ENCODE assay signal across 13 mouse cellular contexts in genomic region chr5:93151985-93152384, GRCm38 (mm10). TPM values are rescaled to one million over a fixed set of nuclear protein-coding genes. Genes with fewer than 3 reads are reported as not detected.
A peak's percentile ranks its signal among the peaks of the same experiment; 100 is the strongest.
DNase-seq lines count a peak whose midpoint lies in the region; ATAC-seq and TF ChIP-seq lines count a peak whose summit lies in the region.
"Had no signal": no experiment of that assay in that cellular context is flagged by ENCODE, and none has a peak within 500 bp of the region (broad histone marks: within the 10 kb centered on the region; RNA-seq: fewer than 3 reads in every experiment).

No protein-coding gene starts in this region.

- DNase-seq in heart, postnatal 0 days (ENCODE audit: low spot score): no peak
- no peak for DNase-seq in heart, postnatal 14 days
- peak; percentile 20 for DNase-seq in thymus, postnatal 14 days
- no peak for DNase-seq in thymus, postnatal 0 days (ENCODE audit: low spot score)
- no peak for DNase-seq in liver, embryonic 13.5 days
- no peak for DNase-seq in layer of hippocampus, adult 2 months (ENCODE audit: low spot score in 2 of 2)
- DNase-seq in right cerebral cortex, postnatal 36 days (ENCODE audit: low spot score in 2 of 2): no peak
- no peak for DNase-seq in cerebellum, adult 2 months
- DNase-seq: adrenal gland, postnatal 10 days; midbrain, embryonic 14.5 days had no signal

- no peaks in the 10 kb centered on the region for H3K9me3 ChIP-seq in heart, postnatal 0 days (replicated peaks; ENCODE audit: control insufficient read depth, low read length)
- no peaks in the 10 kb centered on the region for H3K9me3 ChIP-seq in liver, embryonic 13.5 days (replicated peaks)
- H3K9me3 ChIP-seq: hindbrain, embryonic 15.5 days had no signal

- peaks cover 21% of the 10 kb centered on the region for H3K36me3 ChIP-seq in heart, postnatal 0 days (replicated peaks; ENCODE audit: control insufficient read depth, insufficient read depth, low read length)
- peaks cover 18% of the 10 kb centered on the region for H3K36me3 ChIP-seq in liver, embryonic 13.5 days

- no peak overlapping the region for H3K9ac ChIP-seq in heart, postnatal 0 days (replicated peaks; ENCODE audit: low read depth, low read length)
- no peak overlapping the region for H3K9ac ChIP-seq in liver, embryonic 13.5 days
- H3K9ac ChIP-seq: hindbrain, embryonic 15.5 days had no signal

- no peak overlapping the region for H3K4me3 ChIP-seq in heart, postnatal 0 days (ENCODE audit: low read depth, low read length)
- H3K4me3 ChIP-seq in liver, embryonic 13.5 days (replicated peaks): no peak overlapping the region
- no peak overlapping the region for H3K4me3 ChIP-seq in layer of hippocampus, adult 2 months
- no peak overlapping the region for H3K4me3 ChIP-seq in cerebellum, adult 2 months (replicated peaks; ENCODE audit: insufficient read depth, low read depth, low read length)
- H3K4me3 ChIP-seq: hindbrain, embryonic 15.5 days; left cerebral cortex, adult 2 months had no signal

- no peaks in the 10 kb centered on the region for H3K27me3 ChIP-seq in heart, postnatal 0 days (ENCODE audit: control insufficient read depth, insufficient read depth, low read length)
- H3K27me3 ChIP-seq in liver, embryonic 13.5 days: no peaks in the 10 kb centered on the region
- H3K27me3 ChIP-seq in cerebellum, adult 2 months (ENCODE audit: control insufficient read depth, insufficient read depth, low read length): no peaks in the 10 kb centered on the region
- H3K27me3 ChIP-seq: hindbrain, embryonic 15.5 days had no signal

- no peak for ATAC-seq in heart, postnatal 0 days (ENCODE audit: insufficient read depth, low read depth)
- ATAC-seq in liver, embryonic 13.5 days (ENCODE audit: low read depth): no peak

- WGBS in heart, postnatal 0 days: 60% methylated on average over 6 of the region's 6 CpGs
- WGBS in liver, embryonic 13.5 days (ENCODE audit: insufficient replicate concordance): 23% methylated on average over 6 of the region's 6 CpGs
- WGBS in cerebellum, adult 2 months: 83% methylated on average over 6 of the region's 6 CpGs

- peak overlapping the region; percentile 58 for H3K27ac ChIP-seq in heart, postnatal 0 days (ENCODE audit: low read depth)
- 0 out of 2 replicates have a peak overlapping the region, but pooled peaks have one; percentile 14 for H3K27ac ChIP-seq in liver, embryonic 13.5 days
- no peak overlapping the region for H3K27ac ChIP-seq in layer of hippocampus, adult 2 months
- no peak overlapping the region for H3K27ac ChIP-seq in cerebellum, adult 2 months (ENCODE audit: insufficient read depth, low read length)
- H3K27ac ChIP-seq: hindbrain, embryonic 15.5 days had no signal

- H3K4me1 ChIP-seq in heart, postnatal 0 days (ENCODE audit: control insufficient read depth, insufficient read depth): peaks cover 35% of the 10 kb centered on the region
- peaks cover 47% of the 10 kb centered on the region for H3K4me1 ChIP-seq in liver, embryonic 13.5 days (replicated peaks)
- no peaks in the 10 kb centered on the region; the same call in 1 of the 2 replicates for H3K4me1 ChIP-seq in cerebellum, adult 2 months (ENCODE audit: control insufficient read depth, insufficient read depth, low read length)

- TF ChIP-seq EP300 in heart, postnatal 0 days (IDR thresholded peaks at IDR 0.05; ENCODE audit: low read depth): no peak

- TF ChIP-seq POLR2A in cerebellum, adult 2 months (IDR thresholded peaks at IDR 0.05; ENCODE audit: borderline replicate concordance, insufficient read depth, low read length): no peak

- H3K4me2 ChIP-seq in heart, postnatal 0 days (ENCODE audit: low read depth, low read length): no peak overlapping the region
- H3K4me2 ChIP-seq in liver, embryonic 13.5 days: no peak overlapping the region
- H3K4me2 ChIP-seq: hindbrain, embryonic 15.5 days had no signal

- no peak for TF ChIP-seq CTCF in heart, postnatal 0 days (IDR thresholded peaks at IDR 0.05; ENCODE audit: low read depth)
- TF ChIP-seq CTCF in layer of hippocampus, adult 2 months (conservative IDR thresholded peaks at IDR 0.05): no peak
- TF ChIP-seq CTCF in cerebellum, adult 2 months (IDR thresholded peaks at IDR 0.05; ENCODE audit: borderline replicate concordance, insufficient read depth, low read depth, low read length): no peak

- intact Hi-C loops in heart, postnatal 14 days (cut with DNase I): no loop called here

RNA-seq across cellular contexts. Expression of gene Ccni, which starts 54.3 kb away (rescaled TPM):
- total RNA-seq in heart, postnatal 0 days (2014; rRNA removed; ENCODE audit: low replicate concordance): 203 and 210 TPM in 2 replicates
- polyA plus RNA-seq in heart, postnatal 0 days (2015; fragmentation: Nextera tagmentation; extraction: Ambion mirVana): 87.2 and 87.5 TPM in 2 replicates
- 100 to 1,000 TPM; 223 to 231 TPM for total RNA-seq in heart, postnatal 14 days (2021)
- 104 and 128 TPM in 2 replicates for polyA plus RNA-seq in thymus, postnatal 0 days (2015; fragmentation: Nextera tagmentation; extraction: Ambion mirVana)
- polyA plus RNA-seq in liver, embryonic 13.5 days (2015; fragmentation: Nextera tagmentation; extraction: Ambion mirVana): 35.5 and 36.7 TPM in 2 replicates
- 100 to 1,000 TPM; 251 to 256 TPM for total RNA-seq in layer of hippocampus, adult 2 months (2021)
- 176 and 183 TPM in 2 replicates for polyA plus RNA-seq in cerebellum, adult 2 months (2012; rRNA removed)

RNA-seq across cellular contexts. Expression of gene 2010109A12Rik, which starts 54.3 kb away (rescaled TPM):
- total RNA-seq in heart, postnatal 0 days (2014; rRNA removed; ENCODE audit: low replicate concordance): not detected in 2 replicates
- polyA plus RNA-seq in heart, postnatal 0 days (2015; fragmentation: Nextera tagmentation; extraction: Ambion mirVana): 1.7 and 1.9 TPM in 2 replicates
- total RNA-seq in heart, postnatal 14 days (2021): under 1 TPM; 0.53 to 0.93 TPM
- 4.2 and 6.2 TPM in 2 replicates for polyA plus RNA-seq in thymus, postnatal 0 days (2015; fragmentation: Nextera tagmentation; extraction: Ambion mirVana)
- 1.7 and 2.1 TPM in 2 replicates for polyA plus RNA-seq in liver, embryonic 13.5 days (2015; fragmentation: Nextera tagmentation; extraction: Ambion mirVana)
- 1 to 10 TPM; 1.1 to 1.8 TPM for total RNA-seq in layer of hippocampus, adult 2 months (2021)
- polyA plus RNA-seq in cerebellum, adult 2 months (2012; rRNA removed): 0.76 and 0.84 TPM in 2 replicates
- polyA plus RNA-seq: cortical plate, adult 2 months had no signal

RNA-seq across cellular contexts. Expression of gene Sept11, which starts 58.7 kb away (rescaled TPM):
- total RNA-seq in heart, postnatal 0 days (2014; rRNA removed; ENCODE audit: low replicate concordance): 38.2 and 52.2 TPM in 2 replicates
- polyA plus RNA-seq in heart, postnatal 0 days (2015; fragmentation: Nextera tagmentation; extraction: Ambion mirVana): 47.6 and 49.5 TPM in 2 replicates
- total RNA-seq in heart, postnatal 14 days (2021): 10 to 100 TPM; 48.7 to 54.9 TPM
- polyA plus RNA-seq in thymus, postnatal 0 days (2015; fragmentation: Nextera tagmentation; extraction: Ambion mirVana): 59.9 and 61.0 TPM in 2 replicates
- 28.7 and 36.1 TPM in 2 replicates for polyA plus RNA-seq in liver, embryonic 13.5 days (2015; fragmentation: Nextera tagmentation; extraction: Ambion mirVana)
- total RNA-seq in layer of hippocampus, adult 2 months (2021): 100 to 1,000 TPM; 107 to 115 TPM
- 74.0 and 77.7 TPM in 2 replicates for polyA plus RNA-seq in cerebellum, adult 2 months (2012; rRNA removed)

Comparison
In these comparisons a context has a peak if more than half of its experiments do, and no peak if none do; other contexts are left out.
1. H3K27ac ChIP-seq: peak in heart, postnatal 0 days (single experiment) and liver, embryonic 13.5 days (single experiment); none in layer of hippocampus, adult 2 months (single experiment) and cerebellum, adult 2 months (single experiment).